Comparison of ENCODE assay signal across 7 mouse cellular contexts in genomic region chr2:164953224-164953623, GRCm38 (mm10). TPM values are rescaled to one million over a fixed set of nuclear protein-coding genes. Genes with fewer than 3 reads are reported as not detected.
DNase-seq lines count a peak whose midpoint lies in the region; ATAC-seq and TF ChIP-seq lines count a peak whose summit lies in the region.

No protein-coding gene starts in this region.

- no peaks in the 10 kb centered on the region for H3K9me3 ChIP-seq in limb, embryonic 11.5 days (ENCODE audit: control insufficient read depth, low read length)
- no peaks in the 10 kb centered on the region for H3K9me3 ChIP-seq in midbrain, embryonic 12.5 days

- DNase-seq in cerebellum, postnatal 10 days = peak; percentile 95 to 97
- peak; percentile 82 for DNase-seq in gastrocnemius, adult 2 months
- DNase-seq in induced T-regulatory cell, adult 2 months (ENCODE audit: low read depth) = peak; percentile 88
- peak; percentile 93 for DNase-seq in limb, embryonic 11.5 days (ENCODE audit: low spot score)
- DNase-seq in spleen, adult 18-20 months = peak; percentile 60 to 79

- no peak overlapping the region for H3K4me3 ChIP-seq in gastrocnemius, adult 2 months
- H3K4me3 ChIP-seq in limb, embryonic 11.5 days (ENCODE audit: low read depth, low read length) = no peak overlapping the region
- no peak overlapping the region for H3K4me3 ChIP-seq in midbrain, embryonic 12.5 days

- H3K4me2 ChIP-seq in limb, embryonic 11.5 days (ENCODE audit: low read depth, severe bottlenecking) = no peak overlapping the region
- H3K4me2 ChIP-seq in midbrain, embryonic 12.5 days (replicated peaks) = peak overlapping the region; percentile 23; the same call in 1 of the 2 replicates

- H3K27ac ChIP-seq in gastrocnemius, adult 2 months = no peak overlapping the region
- no peak overlapping the region for H3K27ac ChIP-seq in limb, embryonic 11.5 days (replicated peaks; ENCODE audit: low read depth, low read length)
- no peak overlapping the region for H3K27ac ChIP-seq in midbrain, embryonic 12.5 days (replicated peaks)

- peak; percentile 95 for TF ChIP-seq CTCF in gastrocnemius, adult 2 months (IDR thresholded peaks at IDR 0.05)

- ATAC-seq in activated CD4-positive, CD25-positive, alpha-beta regulatory T cell, adult 4 months = peak; percentile 47
- no peak for ATAC-seq in limb, embryonic 11.5 days (ENCODE audit: insufficient number of reproducible peaks, low FRiP score, low TSS enrichment, low read depth)
- peak; percentile 78 for ATAC-seq in midbrain, embryonic 12.5 days (ENCODE audit: low FRiP score, low read depth)

- peaks cover 43% of the 10 kb centered on the region for H3K27me3 ChIP-seq in limb, embryonic 11.5 days (ENCODE audit: control insufficient read depth, insufficient read depth, low read length)
- peaks cover 68% of the 10 kb centered on the region for H3K27me3 ChIP-seq in midbrain, embryonic 12.5 days

- H3K9ac ChIP-seq in limb, embryonic 11.5 days (ENCODE audit: low read length) = no peak overlapping the region
- H3K9ac ChIP-seq in midbrain, embryonic 12.5 days (replicated peaks) = no peak overlapping the region

- H3K36me3 ChIP-seq in limb, embryonic 11.5 days (ENCODE audit: control insufficient read depth, insufficient read depth, low read length) = no peaks in the 10 kb centered on the region
- H3K36me3 ChIP-seq in midbrain, embryonic 12.5 days = no peaks in the 10 kb centered on the region

- H3K4me1 ChIP-seq in limb, embryonic 11.5 days (ENCODE audit: control insufficient read depth, insufficient read depth, low read length) = peaks cover 5% of the 10 kb centered on the region; the same call in 1 of the 2 replicates
- H3K4me1 ChIP-seq in midbrain, embryonic 12.5 days = peaks cover 20% of the 10 kb centered on the region

- 1% methylated on average over 21 of the region's 21 CpGs for WGBS in limb, embryonic 11.5 days
- WGBS in midbrain, embryonic 12.5 days = 1% methylated on average over 21 of the region's 21 CpGs

- intact Hi-C loops in gastrocnemius, adult 2 months (cut with DNase I) = no loop called here

RNA-seq across cellular contexts. Expression of gene Slc12a5, which starts 7.4 kb away (rescaled TPM):
- under 1 TPM in 1 of 2 experiments, not detected in 1; 0.34 TPM for polyA plus RNA-seq in activated CD4-positive, CD25-positive, alpha-beta regulatory T cell, adult 4 months (2017; shearing (Covaris generic))
- under 1 TPM; 0.36 to 0.53 TPM for total RNA-seq in gastrocnemius, adult 2 months (2021)
- 0.87 and 0.92 TPM in 2 replicates for polyA plus RNA-seq in limb, embryonic 11.5 days (2014; fragmentation: Nextera tagmentation; extraction: Ambion mirVana)
- 8.1 and 9.9 TPM in 2 replicates for polyA plus RNA-seq in midbrain, embryonic 12.5 days (2016; fragmentation: Nextera tagmentation; extraction: Ambion mirVana)

RNA-seq across cellular contexts. Expression of gene Mmp9, which starts 12.6 kb away (rescaled TPM):
- 1 to 10 TPM in 1 of 2 experiments, under 1 TPM in 1; 0.78 to 1.4 TPM for polyA plus RNA-seq in activated CD4-positive, CD25-positive, alpha-beta regulatory T cell, adult 4 months (2017; shearing (Covaris generic))
- total RNA-seq in gastrocnemius, adult 2 months (2021) = 1 to 10 TPM in 1 of 2 experiments, under 1 TPM in 1; 0.46 to 1.1 TPM
- 0.21 and 0.47 TPM in 2 replicates for polyA plus RNA-seq in limb, embryonic 11.5 days (2014; fragmentation: Nextera tagmentation; extraction: Ambion mirVana)
- polyA plus RNA-seq in midbrain, embryonic 12.5 days (2016; fragmentation: Nextera tagmentation; extraction: Ambion mirVana) = 6.2 and 7.5 TPM in 2 replicates

RNA-seq across cellular contexts. Expression of gene Zfp335, which starts 41.7 kb away (rescaled TPM):
- 1 to 10 TPM; 6.7 to 9.0 TPM for polyA plus RNA-seq in activated CD4-positive, CD25-positive, alpha-beta regulatory T cell, adult 4 months (2017; shearing (Covaris generic))
- total RNA-seq in gastrocnemius, adult 2 months (2021) = 10 to 100 TPM in 1 of 2 experiments, 1 to 10 TPM in 1; 9.7 to 10.5 TPM
- polyA plus RNA-seq in limb, embryonic 11.5 days (2014; fragmentation: Nextera tagmentation; extraction: Ambion mirVana) = 12.1 and 16.3 TPM in 2 replicates
- polyA plus RNA-seq in midbrain, embryonic 12.5 days (2016; fragmentation: Nextera tagmentation; extraction: Ambion mirVana) = 17.5 and 17.7 TPM in 2 replicates
